Mouse (Mus musculus) megakaryocyte progenitor cell, adult 5-6 weeks (primary cell): ENCODE data around the gene Srrm3. TPM values are rescaled to one million over a fixed set of nuclear protein-coding genes. Genes with fewer than 3 reads are reported as not detected.

Source experiments
- ATAC-seq: replicated peaks from 2 replicates; pipeline ENCODE4 v1.8.0; 2016; ENCODE audit warnings: mild to moderate bottlenecking, moderate TSS enrichment, inconsistent platforms; ENCODE audit not compliant: poor library complexity
- total RNA-seq, 2 experiments: library from RNA; stranded (forward) in 1 of 2; stranded (reverse) in 1 of 2; fragments of 157-497, 149-512 nt in 1 of 2; fragments of 200-1000 nt in 1 of 2; gene quantifications; 2 replicates each; pipeline versions ENCODE4 v1.2.3 to v1.2.4; 2015 to 2017

The Srrm3 gene
- total RNA-seq, 2 experiments from 2014 or later = not detected

DNA sequence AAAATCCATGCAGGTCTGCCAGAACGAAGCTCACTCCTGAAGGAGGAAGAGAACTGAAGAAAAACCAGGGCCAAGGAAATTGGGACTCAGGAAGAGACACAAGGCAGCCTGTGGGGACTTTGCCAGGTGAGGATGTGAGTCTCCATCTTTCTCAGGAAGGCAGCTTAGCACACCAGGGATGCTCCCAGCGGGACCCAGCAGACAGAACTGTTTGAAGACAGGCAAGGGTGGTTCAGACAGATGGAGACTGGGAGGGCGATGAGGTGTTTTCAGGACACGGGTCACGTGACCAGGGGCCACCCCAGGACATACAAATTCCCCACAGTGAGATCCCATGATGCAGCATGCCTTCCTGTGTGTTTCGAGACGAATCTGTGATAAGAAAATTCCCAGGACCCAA, 11.8 kb downstream of the Srrm3 start:
- ATAC-seq = no peak

DNA sequence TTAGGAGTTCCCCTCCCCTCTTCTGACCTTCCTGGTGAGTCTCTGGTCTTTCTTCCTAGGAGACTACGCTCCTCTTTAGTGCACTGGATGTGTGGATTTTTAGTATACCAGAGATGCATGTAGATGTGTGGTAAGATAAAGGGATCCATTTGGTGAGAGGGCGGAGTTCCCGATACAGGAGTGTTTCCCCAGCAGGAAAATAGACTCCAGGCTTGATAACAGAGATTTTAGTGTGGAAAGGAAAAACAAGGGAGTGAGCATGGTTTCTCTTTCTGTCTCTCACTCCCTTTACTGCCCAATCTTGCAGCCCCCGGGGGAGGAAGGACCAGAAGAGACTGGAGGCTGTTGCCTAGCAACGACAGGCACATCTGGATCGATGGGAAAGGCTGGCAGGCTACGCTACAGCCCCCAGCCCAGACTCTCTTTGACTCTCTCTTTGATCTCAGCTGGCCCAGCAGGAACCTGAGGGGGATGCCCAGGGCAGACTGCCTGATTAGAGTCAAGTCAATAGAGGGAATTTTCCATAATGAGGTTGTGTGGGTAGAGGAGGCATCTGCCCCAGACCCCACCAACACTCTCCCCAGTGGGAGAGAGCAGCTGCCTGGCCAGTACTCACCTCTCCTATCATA, 15.7 kb downstream of the Srrm3 start:
- ATAC-seq = no peak

DNA sequence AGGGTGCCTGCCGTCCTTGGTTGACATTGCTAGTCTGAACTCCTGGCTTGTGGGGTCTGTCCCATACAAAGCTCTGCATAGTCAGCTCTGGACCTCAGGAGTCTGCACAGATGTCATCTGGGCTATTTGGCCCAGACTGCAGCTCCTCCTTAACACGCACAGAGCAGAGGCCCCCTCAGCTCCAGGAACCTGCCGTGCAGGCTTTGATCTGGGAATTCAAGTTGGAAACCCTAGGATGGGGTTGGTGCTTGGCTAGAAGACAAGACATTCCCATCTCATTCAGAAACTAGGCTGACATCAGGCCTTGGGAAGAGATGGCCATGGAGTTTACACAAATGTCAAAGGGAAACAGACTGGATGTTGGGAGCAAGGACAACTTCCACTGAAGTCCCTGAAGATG, 17.8 kb downstream of the Srrm3 start:
- no peak for ATAC-seq

DNA sequence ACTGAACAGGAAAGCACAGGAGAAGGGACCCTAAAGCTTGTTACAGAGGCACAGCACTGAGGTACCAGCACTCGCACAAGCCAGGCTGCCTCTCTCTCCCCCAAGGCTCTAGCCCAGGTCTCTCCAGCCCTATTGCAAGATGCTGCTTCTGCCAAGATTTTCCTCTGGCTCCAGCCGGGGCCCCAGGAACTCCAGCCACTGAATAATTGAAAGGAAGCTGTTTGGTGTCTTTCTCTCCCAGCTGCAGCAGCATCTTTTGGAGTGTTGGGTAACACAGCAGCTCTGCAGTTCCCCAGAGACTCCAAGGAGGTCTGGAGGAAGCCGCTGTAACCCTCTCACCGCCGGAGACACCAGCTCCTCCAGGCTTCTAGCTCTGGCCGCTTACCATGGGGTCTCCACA, 19.5 kb downstream of the Srrm3 start:
- no peak for ATAC-seq

DNA sequence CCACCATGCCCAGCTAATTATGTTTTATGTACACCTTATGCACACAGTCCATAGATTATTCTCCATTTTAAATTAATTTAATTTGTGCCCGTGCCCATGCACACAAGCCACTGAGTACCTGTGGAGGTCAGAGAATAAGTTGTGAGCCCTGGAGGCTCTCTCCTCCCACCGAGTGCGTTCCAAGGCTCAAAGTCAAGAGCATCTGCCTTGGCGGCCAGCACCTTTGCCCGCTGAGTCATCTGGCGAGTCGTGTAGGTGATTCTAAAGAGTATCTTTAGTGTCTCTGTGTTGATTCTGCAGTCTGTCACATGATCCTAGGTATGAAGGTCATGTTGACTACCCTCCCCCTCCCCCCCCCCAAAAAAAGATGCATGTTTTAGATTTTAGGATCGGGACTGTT, 22.7 kb downstream of the Srrm3 start:
- no peak for ATAC-seq

DNA sequence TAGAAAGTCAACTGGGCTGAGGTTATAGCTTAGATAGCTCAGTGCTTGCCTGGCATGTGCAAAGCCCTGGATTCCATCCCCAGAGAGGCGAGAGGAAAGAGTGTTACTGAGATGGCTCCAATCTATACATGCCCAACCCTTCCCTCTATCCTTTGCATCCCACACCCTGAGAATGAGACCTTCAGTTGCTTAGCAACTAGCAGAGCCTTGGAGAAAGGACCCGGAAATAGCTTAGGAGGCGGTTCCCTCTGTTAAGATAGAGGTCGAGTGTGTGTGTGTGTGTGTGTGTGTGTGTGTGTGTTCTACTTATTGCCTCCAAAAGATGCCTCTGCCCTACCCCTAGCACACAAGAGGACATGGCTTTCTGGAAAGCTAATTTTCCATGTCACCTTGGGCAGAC, 26.0 kb downstream of the Srrm3 start:
- ATAC-seq = no peak

DNA sequence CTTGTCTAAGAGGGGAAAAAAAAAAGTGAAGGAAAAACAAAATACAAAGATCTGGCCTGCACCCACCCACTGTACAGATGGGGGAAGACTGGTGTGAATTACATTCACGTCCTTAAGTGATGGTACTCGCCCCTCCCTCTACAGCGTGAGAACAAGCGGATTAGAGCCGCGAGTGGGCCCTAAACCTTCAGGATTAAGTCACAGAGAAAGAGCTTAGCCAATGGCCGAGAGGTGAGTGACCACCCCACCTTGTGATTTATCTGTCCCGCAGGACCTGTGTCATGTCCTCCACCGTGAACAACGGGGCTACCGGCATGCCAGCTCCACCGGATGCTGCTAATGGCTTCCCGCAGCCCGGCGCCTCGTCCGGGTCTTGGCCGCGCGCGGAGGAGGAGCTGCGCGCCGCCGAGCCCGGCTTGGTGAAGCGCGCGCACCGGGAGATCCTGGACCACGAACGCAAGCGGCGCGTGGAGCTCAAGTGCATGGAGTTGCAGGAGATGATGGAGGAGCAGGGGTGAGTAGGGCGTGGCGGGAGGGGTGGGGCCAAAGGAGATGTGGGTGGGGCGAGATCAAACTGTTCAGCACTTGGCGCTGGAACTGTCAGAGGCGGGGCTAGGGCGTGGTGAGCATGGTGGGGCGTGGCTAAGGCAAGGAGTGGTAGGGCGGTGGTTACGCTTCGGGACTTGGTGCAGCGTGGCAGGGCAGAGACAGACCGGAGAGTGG, 28.2 kb downstream of the Srrm3 start:
- ATAC-seq = peak; percentile 98

DNA sequence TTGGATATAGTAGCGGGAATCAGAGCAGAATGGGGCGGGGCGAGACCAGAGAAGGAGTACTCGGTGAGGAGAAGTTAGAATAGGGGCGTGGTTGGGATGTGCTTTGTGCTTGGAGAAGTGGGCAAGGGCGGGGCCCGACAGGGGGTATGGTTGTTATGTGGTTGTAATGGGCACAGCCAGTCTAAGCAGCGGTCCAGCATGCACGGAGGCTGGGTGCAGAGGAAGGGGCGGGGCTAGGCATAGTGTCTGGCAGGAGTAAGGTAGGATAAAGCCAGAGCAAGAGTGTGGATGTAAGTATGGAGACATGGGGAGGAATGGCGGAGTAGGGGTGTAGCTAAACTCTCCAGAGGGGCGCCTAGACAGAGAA, 28.8 kb downstream of the Srrm3 start:
- ATAC-seq = no peak

DNA sequence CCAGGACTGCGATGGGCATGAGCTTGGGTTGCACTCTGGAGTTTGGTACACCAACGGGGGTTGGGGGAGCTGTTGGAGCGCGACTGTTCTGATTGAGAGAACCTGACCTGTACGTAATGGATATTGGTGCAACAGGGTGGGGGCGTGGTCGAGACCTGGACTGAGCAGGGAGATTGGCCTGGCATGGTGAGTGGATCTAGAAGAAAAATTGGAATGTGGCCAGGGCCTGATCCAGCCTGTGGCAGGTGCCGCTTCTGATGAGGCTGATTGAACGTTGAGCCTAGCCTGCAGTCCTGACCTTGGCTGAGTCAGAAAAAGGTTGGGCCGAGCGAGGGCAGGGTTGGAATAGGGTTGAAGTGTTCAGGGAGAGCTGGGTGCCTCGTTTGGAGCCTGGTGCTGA, 29.3 kb downstream of the Srrm3 start:
- no peak for ATAC-seq

DNA sequence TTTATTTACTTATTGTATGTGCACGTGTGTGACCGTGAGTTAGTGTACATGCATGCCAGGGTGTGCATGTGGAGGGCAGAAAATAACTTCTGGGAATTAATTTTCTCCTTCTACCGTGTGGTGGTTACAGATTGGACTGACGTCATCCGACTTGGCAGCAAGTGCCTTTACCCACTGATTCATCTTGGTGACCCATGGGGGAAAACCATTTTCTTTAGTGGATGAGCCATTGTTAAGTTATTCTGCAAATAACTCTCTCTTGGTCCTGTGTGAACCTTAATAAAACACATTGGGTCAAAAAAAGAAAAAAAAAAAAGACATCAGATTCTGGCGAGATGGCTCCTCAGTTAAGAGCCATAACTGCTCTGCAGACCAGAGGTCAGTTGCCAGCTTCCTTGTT, 35.0 kb downstream of the Srrm3 start:
- ATAC-seq = no peak

DNA sequence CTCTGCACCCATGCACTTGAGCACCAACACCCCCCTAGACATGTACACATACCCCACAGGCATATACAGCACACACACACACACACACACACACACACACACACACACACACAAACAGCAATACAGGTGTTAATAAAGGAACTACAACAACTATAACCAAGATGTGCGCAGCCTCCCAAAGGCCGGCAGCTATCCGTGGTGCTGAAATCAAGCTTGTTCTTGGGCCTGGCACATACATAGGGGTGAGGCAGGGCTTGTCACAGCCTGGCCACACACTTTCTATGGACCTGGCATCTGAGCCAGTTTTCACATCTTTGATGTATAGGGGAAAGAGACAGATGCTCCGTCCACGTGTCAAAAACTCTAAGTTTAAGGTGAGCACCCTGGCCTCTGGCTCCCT, 36.7 kb downstream of the Srrm3 start:
- ATAC-seq = peak; percentile 68

DNA sequence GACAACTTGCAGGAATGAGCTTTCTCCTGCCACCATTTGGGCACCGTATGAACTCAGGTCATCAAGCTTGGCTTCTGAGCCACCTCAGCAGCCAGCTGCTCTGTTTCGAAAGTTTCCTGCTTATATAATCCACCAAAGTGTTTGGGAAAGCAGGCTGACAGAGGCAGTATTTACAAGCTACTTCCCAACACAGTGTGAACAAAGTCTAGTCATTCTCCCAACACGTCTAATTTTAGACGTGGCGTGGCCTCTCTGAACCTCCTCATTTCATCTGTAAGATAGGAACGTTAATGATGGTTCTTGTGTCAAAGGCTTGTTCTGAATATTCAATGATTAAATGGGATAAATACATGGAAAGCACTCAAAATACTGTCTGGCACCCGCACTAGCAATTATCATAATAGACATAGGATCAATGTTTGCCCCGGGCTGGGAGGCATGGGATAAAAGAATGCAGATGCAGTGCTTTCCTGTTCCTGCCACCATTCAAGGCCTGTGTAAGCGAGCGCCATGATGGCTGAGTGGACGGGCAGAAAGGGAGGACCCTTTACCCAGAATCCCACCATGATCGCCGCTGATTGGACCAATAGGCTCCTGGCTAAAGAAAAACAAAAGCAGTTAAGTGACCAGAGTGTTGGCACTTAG, 39.1 kb downstream of the Srrm3 start:
- no peak for ATAC-seq

DNA sequence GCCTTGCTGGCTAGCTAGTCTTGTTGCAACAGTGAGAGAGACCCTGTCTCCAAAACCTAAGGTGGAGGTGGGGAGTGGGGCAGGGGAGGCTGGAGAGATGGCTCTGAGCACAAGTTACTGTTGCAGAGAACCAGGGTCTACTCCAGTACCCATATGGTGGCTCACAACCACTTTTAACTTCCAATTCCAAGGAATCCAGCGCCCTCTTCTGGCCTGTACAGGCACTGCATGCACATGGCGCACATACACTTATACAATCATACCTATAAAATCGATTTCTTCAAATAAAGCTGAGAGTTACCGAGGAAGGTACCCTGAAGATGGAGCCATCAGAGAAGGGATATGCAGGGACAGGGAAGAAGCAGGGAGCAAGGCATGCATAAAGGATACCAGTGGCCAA, 40.8 kb downstream of the Srrm3 start:
- ATAC-seq = no peak

DNA sequence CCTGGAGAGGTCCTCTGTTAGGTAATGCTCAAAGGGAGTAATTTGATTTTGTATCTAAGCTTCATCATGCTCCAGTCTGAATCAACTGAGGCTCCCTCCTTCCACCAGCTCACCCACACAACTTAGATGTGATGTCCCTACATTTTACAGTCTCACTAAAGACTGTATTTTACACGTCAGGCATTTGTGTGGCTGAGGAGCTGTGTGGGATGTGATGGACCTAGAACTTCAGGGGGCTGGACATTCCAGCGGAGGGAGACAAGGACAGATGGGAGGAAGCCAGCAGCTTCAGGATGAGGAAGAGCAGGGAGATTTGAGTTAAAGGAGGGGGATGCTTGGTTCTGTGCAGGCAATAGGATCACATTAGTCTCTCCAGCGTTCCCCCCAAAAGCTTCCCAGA, 41.2 kb downstream of the Srrm3 start:
- no peak for ATAC-seq

DNA sequence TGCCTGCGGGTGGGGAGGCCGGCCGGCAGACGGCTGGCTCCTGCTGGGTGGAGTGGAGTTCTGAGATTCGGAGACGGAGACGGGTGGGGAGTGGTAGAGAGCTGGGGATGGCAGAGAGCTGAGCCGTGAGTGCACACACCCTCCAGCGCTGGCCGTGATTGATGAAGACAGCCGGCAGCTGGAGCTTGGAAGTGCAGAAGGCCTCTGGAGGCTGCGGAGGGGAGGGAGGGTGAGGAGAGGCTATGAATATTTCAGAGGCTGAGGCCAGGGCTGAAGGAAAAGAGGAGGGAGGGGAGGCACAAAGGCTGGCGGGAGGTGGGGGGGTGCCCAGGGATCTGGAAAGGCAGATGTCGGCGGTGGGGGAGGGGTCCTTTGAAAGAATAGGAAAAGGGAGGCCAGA, 44.3 kb downstream of the Srrm3 start:
- no peak for ATAC-seq

DNA sequence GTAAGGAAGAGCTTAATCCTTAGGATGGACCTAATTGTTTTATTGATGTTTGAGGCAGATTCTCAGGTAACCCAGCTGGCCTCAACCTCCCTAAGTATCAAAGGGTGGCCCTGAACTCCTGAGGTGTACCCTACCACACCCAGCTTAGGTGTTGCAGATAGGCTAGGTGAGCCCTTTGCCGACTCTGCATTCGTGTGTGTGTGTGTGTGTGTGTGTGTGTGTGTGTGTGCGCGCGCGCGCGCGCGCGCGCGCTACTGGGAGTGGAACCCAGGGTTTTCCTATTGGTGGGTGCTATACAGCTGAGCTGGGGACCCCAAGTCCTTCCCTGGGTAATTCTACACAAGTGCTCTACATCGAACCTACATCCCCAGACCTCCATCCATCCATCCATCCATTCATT, 44.8 kb downstream of the Srrm3 start:
- no peak for ATAC-seq

DNA sequence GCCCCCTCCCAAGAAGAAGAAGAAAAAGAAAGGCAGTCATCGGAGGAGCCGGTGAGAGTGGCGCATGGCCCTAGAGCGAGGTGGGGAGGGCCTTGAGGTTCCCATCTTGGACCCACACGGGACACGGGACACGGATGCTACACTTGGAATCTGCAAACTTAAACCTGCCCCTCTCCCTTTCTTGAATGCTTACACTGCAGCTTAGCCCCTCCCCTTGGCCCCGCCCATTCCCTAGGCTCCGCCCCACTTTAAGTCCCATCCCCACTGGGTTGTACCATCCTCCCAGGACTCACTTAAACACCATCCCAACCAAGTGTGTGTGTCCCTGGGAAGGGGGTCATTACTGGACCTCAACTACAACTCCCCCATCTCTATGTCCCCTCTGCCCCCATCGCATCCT, 45.7 kb downstream of the Srrm3 start:
- no peak; the same call in 1 of the 2 replicates for ATAC-seq

DNA sequence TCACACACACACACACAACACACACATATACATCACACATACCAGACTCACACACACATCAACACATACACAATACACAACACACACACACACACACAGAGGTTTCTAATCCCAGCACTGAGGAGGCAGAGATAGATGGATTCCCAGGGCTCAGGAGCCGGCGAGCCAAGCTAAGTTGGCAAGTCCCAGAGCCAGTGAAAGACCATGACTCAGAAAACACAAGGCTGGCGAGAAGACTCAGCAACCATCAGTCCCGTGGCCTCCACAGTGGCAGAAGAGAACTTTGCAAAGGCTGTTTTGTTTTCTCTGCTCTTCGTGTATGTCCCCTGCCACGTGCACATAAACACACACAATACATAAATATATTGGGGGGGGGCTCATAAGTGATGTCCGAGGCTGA, 47.0 kb downstream of the Srrm3 start:
- no peak for ATAC-seq

DNA sequence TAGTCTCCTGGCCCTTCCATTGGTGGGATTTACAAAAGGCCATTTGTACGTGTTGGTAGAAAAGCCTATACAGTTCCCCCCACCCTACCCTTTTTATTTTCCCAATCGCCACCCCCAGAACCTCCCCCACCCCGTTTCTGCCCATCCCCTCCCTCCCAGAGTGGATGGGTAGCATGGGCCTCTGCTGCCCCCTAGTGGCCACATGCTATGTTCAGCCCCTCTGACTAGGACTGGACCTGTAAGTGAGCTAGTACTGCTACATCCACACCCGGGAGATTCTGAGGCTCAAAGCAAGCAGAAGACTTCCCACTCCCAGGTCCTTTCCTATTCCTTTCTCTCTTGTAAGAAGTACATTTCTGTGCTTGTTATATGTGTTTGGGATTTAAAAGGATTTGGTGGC, 48.5 kb downstream of the Srrm3 start:
- ATAC-seq = peak; percentile 87

DNA sequence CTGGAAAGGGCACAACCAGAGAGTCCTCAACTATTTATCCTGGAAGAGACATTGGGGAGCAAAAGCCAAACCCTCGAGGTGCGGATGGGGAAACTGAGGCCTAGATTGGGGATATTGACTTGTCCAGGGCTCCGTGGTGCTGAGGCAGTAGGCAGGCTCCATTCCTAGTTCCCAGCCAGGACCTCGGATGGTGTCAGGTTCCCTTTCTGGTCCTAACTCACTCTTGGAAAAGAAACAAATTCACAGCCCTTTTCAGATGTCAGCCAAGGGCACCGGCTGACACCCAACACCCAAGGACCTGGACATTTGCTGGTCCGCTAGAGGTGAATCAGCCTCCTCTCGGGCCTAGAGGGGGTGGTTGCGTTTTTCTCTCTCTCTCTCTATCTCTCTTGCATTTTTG, 60.0 kb downstream of the Srrm3 start:
- no peak for ATAC-seq

DNA sequence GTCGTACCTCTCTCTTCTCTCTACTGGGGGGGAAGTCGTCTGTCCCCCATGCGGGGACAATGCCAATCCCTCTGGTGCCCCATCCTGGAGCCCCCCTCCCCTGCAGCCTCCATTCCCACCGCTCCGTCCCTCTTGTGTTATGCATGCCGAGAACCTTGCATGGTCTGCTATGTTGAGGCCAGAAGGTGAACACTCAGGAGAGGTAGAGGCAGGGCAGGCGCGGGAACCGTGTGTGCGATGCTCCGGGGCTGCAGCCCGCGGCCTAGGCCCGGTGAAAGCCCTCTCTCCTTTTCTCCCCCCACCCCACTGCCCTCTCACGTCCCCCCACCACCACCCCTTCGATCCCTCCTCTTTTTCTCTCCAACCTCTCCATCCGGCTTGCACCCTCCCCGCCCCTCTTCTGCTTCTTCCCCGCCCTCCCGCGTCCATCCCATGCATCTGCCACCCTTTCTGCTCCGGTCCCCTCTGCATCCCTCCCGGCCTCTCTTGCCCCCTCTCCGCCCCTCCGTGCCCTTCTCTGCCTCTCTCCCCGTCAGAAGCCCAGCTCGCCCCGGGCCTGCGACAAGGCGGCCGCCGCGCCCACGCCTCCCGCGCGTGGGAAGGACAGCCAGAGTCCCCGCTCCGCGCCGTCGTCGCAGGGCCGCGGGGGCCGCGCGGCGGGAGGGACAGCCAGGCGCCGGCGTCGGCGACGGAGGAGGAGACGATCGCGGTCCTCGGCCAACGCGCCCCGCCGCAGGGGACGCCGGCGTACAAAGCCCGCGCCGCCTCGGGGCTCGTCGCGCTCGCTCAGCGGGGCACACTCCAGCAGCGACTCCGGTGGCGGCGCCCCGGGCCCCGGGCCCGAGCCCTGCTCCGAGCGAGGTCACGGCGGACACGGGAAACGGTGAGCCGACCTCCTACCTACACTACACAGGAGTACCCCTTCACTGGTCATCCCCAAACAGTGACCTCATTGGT, 61.2 kb downstream of the Srrm3 start:
- no peak for ATAC-seq
